Mouse (Mus musculus): ENCODE results near the gene Tssk1. TPM values are rescaled to one million over a fixed set of nuclear protein-coding genes. Genes with fewer than 3 reads are reported as not detected.

Tssk1 gene
- 0.04 and 0.08 TPM in 2 replicates for polyA plus RNA-seq (2015; fragmentation: Nextera tagmentation; extraction: Ambion mirVana)

GRCm38 (mm10) chr16:17893923-17894322 lies at the start of gene Tssk1:
Gene Tssk1 (plus strand): TSS chr16:17894223.
- DNase-seq, result no peak
- Histone ChIP-seq H3K27ac (ENCODE audit: low read depth) (no peak within 1 kb of the TSS), H3K9me3 (ENCODE audit: low read length) (no peaks in the 10 kb centered on the region), H3K9ac (replicated peaks) (no peak within 1 kb of the TSS; the same call in 1 of the 2 replicates), H3K4me2 (ENCODE audit: low read depth, low read length) (no peak within 1 kb of the TSS), H3K27me3 (ENCODE audit: insufficient read depth, low read length) (no peaks in the 10 kb centered on the region), H3K36me3 (replicated peaks; ENCODE audit: insufficient read depth, low read length) (no peaks in the 10 kb centered on the region), H3K4me3 (ENCODE audit: low read depth, low read length) (no peak within 1 kb of the TSS), H3K4me1 (ENCODE audit: insufficient read depth) (peaks cover 24% of the 10 kb centered on the region)
- no peak for TF ChIP-seq CTCF (IDR thresholded peaks at IDR 0.05; ENCODE audit: low read depth)
- TF ChIP-seq EP300 (IDR thresholded peaks at IDR 0.05; ENCODE audit: low read depth), result no peak
- ATAC-seq, result no peak
- WGBS (ENCODE audit: insufficient replicate concordance), result 71% methylated on average over 2 of the region's 2 CpGs

DNA sequence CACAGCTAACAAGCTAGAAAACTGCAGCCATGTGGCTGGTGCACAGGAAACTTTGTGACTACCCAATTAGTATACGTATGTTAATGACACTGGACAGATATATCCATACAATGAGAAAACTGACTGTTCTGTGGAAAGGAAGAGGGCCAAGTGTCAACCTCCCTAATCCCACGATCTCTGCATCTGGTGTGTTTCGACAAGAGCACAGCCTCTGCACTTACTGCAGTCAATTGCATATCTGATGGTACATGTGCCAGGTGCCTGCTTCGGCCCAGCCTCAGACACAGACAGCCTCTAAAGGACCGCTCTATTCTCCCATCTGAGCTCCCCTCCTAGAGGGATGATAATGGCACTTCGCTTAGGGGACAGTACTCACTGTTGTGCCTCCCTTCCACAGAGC lies 45.6 kb upstream of the Tssk1 start:
- H3K27ac ChIP-seq (ENCODE audit: low read depth), result no peak overlapping the region
- H3K27me3 ChIP-seq (ENCODE audit: insufficient read depth, low read length), result no peaks in the 10 kb centered on the region
- no peak overlapping the region for H3K9ac ChIP-seq (replicated peaks)
- DNase-seq (no peak), ATAC-seq (no peak)
- H3K4me3 ChIP-seq (ENCODE audit: low read depth, low read length), result no peak overlapping the region
- no peaks in the 10 kb centered on the region for H3K9me3 ChIP-seq (ENCODE audit: low read length)
- peaks cover 86% of the 10 kb centered on the region for H3K36me3 ChIP-seq (replicated peaks; ENCODE audit: insufficient read depth, low read length)
- H3K4me1 ChIP-seq (ENCODE audit: insufficient read depth), result no peaks in the 10 kb centered on the region
- TF ChIP-seq EP300 (IDR thresholded peaks at IDR 0.05; ENCODE audit: low read depth), result no peak
- no peak for TF ChIP-seq CTCF (IDR thresholded peaks at IDR 0.05; ENCODE audit: low read depth)
- 82% methylated on average over 6 of the region's 6 CpGs for WGBS (ENCODE audit: insufficient replicate concordance)
- H3K4me2 ChIP-seq (ENCODE audit: low read depth, low read length), result no peak overlapping the region

GRCm38 (mm10) chr16:17848928-17849327 lies 45.1 kb upstream of the Tssk1 start:
- WGBS (ENCODE audit: insufficient replicate concordance), result 17% methylated on average over 1 of the region's 1 CpGs
- no peak for DNase-seq

GRCm38 (mm10) chr16:17849486-17849885 lies 44.5 kb upstream of the Tssk1 start:
- no peak for ATAC-seq
- H3K4me1 ChIP-seq (ENCODE audit: insufficient read depth), result no peaks in the 10 kb centered on the region
- H3K27ac ChIP-seq (ENCODE audit: low read depth), result no peak overlapping the region
- H3K36me3 ChIP-seq (replicated peaks; ENCODE audit: insufficient read depth, low read length), result peaks cover 83% of the 10 kb centered on the region
- no peak overlapping the region for H3K4me2 ChIP-seq (ENCODE audit: low read depth, low read length)
- H3K4me3 ChIP-seq (ENCODE audit: low read depth, low read length), result no peak overlapping the region
- TF ChIP-seq CTCF (IDR thresholded peaks at IDR 0.05; ENCODE audit: low read depth) (no peak), EP300 (IDR thresholded peaks at IDR 0.05; ENCODE audit: low read depth) (no peak)
- H3K9me3 ChIP-seq (ENCODE audit: low read length), result no peaks in the 10 kb centered on the region
- DNase-seq, result no peak
- WGBS (ENCODE audit: insufficient replicate concordance), result 84% methylated on average over 6 of the region's 6 CpGs
- no peak overlapping the region for H3K9ac ChIP-seq (replicated peaks)
- H3K27me3 ChIP-seq (ENCODE audit: insufficient read depth, low read length), result no peaks in the 10 kb centered on the region

More at GRCm38 (mm10) chr16:17848928-17849327, 45.1 kb upstream of the Tssk1 start:
- peak; percentile 80 for TF ChIP-seq CTCF (IDR thresholded peaks at IDR 0.05; ENCODE audit: low read depth)
- TF ChIP-seq EP300 (IDR thresholded peaks at IDR 0.05; ENCODE audit: low read depth), result no peak
- Histone ChIP-seq H3K27me3 (ENCODE audit: insufficient read depth, low read length) (no peaks in the 10 kb centered on the region), H3K9ac (replicated peaks) (no peak overlapping the region), H3K4me2 (ENCODE audit: low read depth, low read length) (no peak overlapping the region), H3K36me3 (replicated peaks; ENCODE audit: insufficient read depth, low read length) (peaks cover 83% of the 10 kb centered on the region), H3K4me1 (ENCODE audit: insufficient read depth) (no peaks in the 10 kb centered on the region), H3K27ac (ENCODE audit: low read depth) (no peak overlapping the region), H3K9me3 (ENCODE audit: low read length) (no peaks in the 10 kb centered on the region), H3K4me3 (ENCODE audit: low read depth, low read length) (no peak overlapping the region)
- no peak for ATAC-seq

- Histone ChIP-seq H3K4me1 (ENCODE audit: insufficient read depth) (no peaks in the 10 kb centered on the region), H3K4me3 (ENCODE audit: low read depth, low read length) (no peak overlapping the region), H3K27me3 (ENCODE audit: insufficient read depth, low read length) (no peaks in the 10 kb centered on the region), H3K36me3 (replicated peaks; ENCODE audit: insufficient read depth, low read length) (peaks cover 79% of the 10 kb centered on the region), H3K4me2 (ENCODE audit: low read depth, low read length) (no peak overlapping the region), H3K9ac (replicated peaks) (no peak overlapping the region), H3K9me3 (ENCODE audit: low read length) (no peaks in the 10 kb centered on the region), H3K27ac (ENCODE audit: low read depth) (no peak overlapping the region)
- 85% methylated on average over 5 of the region's 5 CpGs for WGBS (ENCODE audit: insufficient replicate concordance)
- TF ChIP-seq CTCF (IDR thresholded peaks at IDR 0.05; ENCODE audit: low read depth), result no peak
- TF ChIP-seq EP300 (IDR thresholded peaks at IDR 0.05; ENCODE audit: low read depth), result no peak
- DNase-seq (no peak), ATAC-seq (no peak)
Measured at GRCm38 (mm10) chr16:17851331-17851730, 42.7 kb upstream of the Tssk1 start.

- DNase-seq (no peak), ATAC-seq (no peak)
- Histone ChIP-seq H3K27me3 (ENCODE audit: insufficient read depth, low read length) (no peaks in the 10 kb centered on the region), H3K27ac (ENCODE audit: low read depth) (no peak overlapping the region), H3K4me1 (ENCODE audit: insufficient read depth) (no peaks in the 10 kb centered on the region), H3K4me2 (ENCODE audit: low read depth, low read length) (no peak overlapping the region), H3K36me3 (replicated peaks; ENCODE audit: insufficient read depth, low read length) (peaks cover 79% of the 10 kb centered on the region), H3K9me3 (ENCODE audit: low read length) (no peaks in the 10 kb centered on the region), H3K9ac (replicated peaks) (no peak overlapping the region), H3K4me3 (ENCODE audit: low read depth, low read length) (no peak overlapping the region)
- 89% methylated on average over 1 of the region's 1 CpGs for WGBS (ENCODE audit: insufficient replicate concordance)
- TF ChIP-seq EP300 (IDR thresholded peaks at IDR 0.05; ENCODE audit: low read depth), result no peak
- no peak for TF ChIP-seq CTCF (IDR thresholded peaks at IDR 0.05; ENCODE audit: low read depth)
Measured at GRCm38 (mm10) chr16:17851860-17852259, 42.2 kb upstream of the Tssk1 start.

- Histone ChIP-seq H3K27me3 (ENCODE audit: insufficient read depth, low read length) (no peaks in the 10 kb centered on the region), H3K4me2 (ENCODE audit: low read depth, low read length) (no peak overlapping the region), H3K9ac (replicated peaks) (no peak overlapping the region), H3K27ac (ENCODE audit: low read depth) (no peak overlapping the region), H3K4me1 (ENCODE audit: insufficient read depth) (no peaks in the 10 kb centered on the region), H3K4me3 (ENCODE audit: low read depth, low read length) (no peak overlapping the region), H3K9me3 (ENCODE audit: low read length) (no peaks in the 10 kb centered on the region), H3K36me3 (replicated peaks; ENCODE audit: insufficient read depth, low read length) (peaks cover 85% of the 10 kb centered on the region)
- 78% methylated on average over 2 of the region's 2 CpGs for WGBS (ENCODE audit: insufficient replicate concordance)
- DNase-seq, result no peak
- no peak for ATAC-seq
- TF ChIP-seq EP300 (IDR thresholded peaks at IDR 0.05; ENCODE audit: low read depth) (no peak), CTCF (IDR thresholded peaks at IDR 0.05; ENCODE audit: low read depth) (no peak)
Measured at GRCm38 (mm10) chr16:17853263-17853662, 40.8 kb upstream of the Tssk1 start.
